Mouse (Mus musculus) heart, embryonic 11.5 days (tissue): ENCODE measurements around the gene Kcna7. TPM values are rescaled to one million over a fixed set of nuclear protein-coding genes. Genes with fewer than 3 reads are reported as not detected.

Experiments
- ATAC-seq: fragments of 200-750 bp; cut with Nextera tagmentation; replicated peaks from 2 replicates; pipeline ENCODE4 v1.8.0; 2017; ENCODE audit warnings: moderate library complexity; ENCODE audit not compliant: insufficient number of reproducible peaks, low FRiP score, low TSS enrichment
- H3K27ac ChIP-seq: fragments of 300-500 bp; sonication (generic); 2 replicates; pipeline ENCODE4 v1.5.1; 2014; ENCODE audit warnings: mild to moderate bottlenecking, low read depth, low read length
- H3K27me3 ChIP-seq: fragments of 300-500 bp; sonication (generic); 2 replicates; pipeline ENCODE4 v1.6.1; 2014; ENCODE audit warnings: mild to moderate bottlenecking, low read length, mixed read lengths; ENCODE audit not compliant: control insufficient read depth, insufficient read depth
- H3K36me3 ChIP-seq: fragments of 300-500 bp; sonication (generic); 2 replicates; pipeline ENCODE4 v1.6.1; 2014; ENCODE audit warnings: mild to moderate bottlenecking, low read length, moderate library complexity, mixed read lengths; ENCODE audit not compliant: control insufficient read depth, insufficient read depth
- H3K4me1 ChIP-seq: fragments of 300-500 bp; sonication (generic); 2 replicates; pipeline ENCODE4 v1.6.1; 2014; ENCODE audit warnings: low read length; ENCODE audit not compliant: control insufficient read depth, insufficient read depth
- H3K4me2 ChIP-seq: fragments of 300-500 bp; sonication (generic); 2 replicates; pipeline ENCODE4 v1.6.1; 2014; ENCODE audit warnings: mild to moderate bottlenecking, moderate library complexity
- H3K4me3 ChIP-seq: fragments of 300-500 bp; sonication (generic); 2 replicates; pipeline ENCODE4 v1.5.1; 2014; ENCODE audit warnings: low read depth, low read length
- H3K9ac ChIP-seq: fragments of 300-500 bp; sonication (generic); 2 replicates; pipeline ENCODE4 v1.6.1; 2014; ENCODE audit warnings: mild to moderate bottlenecking, low read depth, low read length, moderate library complexity
- H3K9me3 ChIP-seq: fragments of 300-500 bp; sonication (generic); replicated peaks from 2 replicates; pipeline ENCODE4 v1.6.1; 2016; ENCODE audit warnings: low read length; ENCODE audit not compliant: control insufficient read depth
- WGBS: fragments of 180-500 bp; shearing (Covaris S2); extraction: QIAGEN DNeasy Blood & Tissue Kit; methylation state at CpG from one replicate; pipeline ENCODE4 v1.1.7; 2014; ENCODE audit not compliant: insufficient replicate concordance; 5-methylcytosine and 5-hydroxymethylcytosine counted together
- polyA plus RNA-seq: library from polyadenylated mRNA; unstranded; fragments of >200 nt; fragmentation: Nextera tagmentation; extraction: Ambion mirVana; gene quantifications from 2 replicates; pipeline ENCODE4 v1.2.1, GENCODE M21; 2014

Kcna7 gene
- polyA plus RNA-seq, 1 experiment from 2014 or later: 0.37 TPM

DNA sequence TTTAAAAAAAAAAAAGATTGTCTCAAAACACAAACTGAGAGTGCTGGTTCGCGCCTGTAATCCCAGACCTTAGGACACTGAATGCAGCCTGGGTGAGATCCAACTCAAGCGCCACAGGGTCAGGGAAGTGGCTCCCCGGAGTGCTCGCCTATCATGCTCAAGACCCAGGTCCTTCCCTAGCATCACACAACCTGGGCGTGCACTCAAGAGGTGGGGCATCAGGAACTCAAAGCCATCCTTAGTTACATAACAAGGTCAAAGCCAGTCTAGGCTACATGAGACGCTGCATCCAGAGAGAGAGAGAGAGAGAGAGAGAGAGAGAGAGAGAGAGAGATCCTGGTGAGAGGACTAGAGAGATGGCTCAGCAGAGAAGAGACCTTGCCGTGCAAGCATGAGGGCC, 21.1 kb downstream of the Kcna7 start:
- Histone ChIP-seq H3K9me3 (no peaks in the 10 kb centered on the region), H3K4me2 (no peak overlapping the region), H3K4me3 (no peak overlapping the region), H3K9ac (no peak overlapping the region), H3K4me1 (no peaks in the 10 kb centered on the region), H3K36me3 (peaks cover 42% of the 10 kb centered on the region), H3K27ac (no peak overlapping the region), H3K27me3 (no peaks in the 10 kb centered on the region)
- ATAC-seq: no peak
- WGBS: 90% methylated on average over 8 of the region's 8 CpGs

DNA sequence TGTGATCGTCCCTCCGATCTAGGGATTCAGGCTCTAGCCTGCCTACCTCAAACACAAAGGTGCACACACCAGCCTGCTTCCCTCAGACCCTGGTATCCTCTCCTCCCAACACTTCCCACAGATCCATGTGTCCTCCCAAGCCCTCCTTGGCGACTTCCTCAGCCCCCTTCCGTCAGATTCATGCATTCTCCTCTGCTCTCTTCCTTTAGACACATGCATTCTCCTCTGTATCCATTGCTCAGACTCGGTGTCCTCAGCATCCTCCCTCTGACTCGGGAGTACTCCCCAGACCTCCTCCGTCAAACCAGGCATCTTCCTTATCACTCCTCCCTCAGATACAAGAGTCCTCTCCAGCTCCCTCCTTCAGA, 28.4 kb downstream of the Kcna7 start:
- peak overlapping the region; percentile 91; the same call in 1 of the 2 replicates for H3K27ac ChIP-seq
- no peaks in the 10 kb centered on the region for H3K9me3 ChIP-seq
- peak overlapping the region; percentile 86 for H3K4me3 ChIP-seq
- no peak for ATAC-seq
- H3K27me3 ChIP-seq: no peaks in the 10 kb centered on the region
- WGBS: 2% methylated on average over 7 of the region's 7 CpGs
- peak overlapping the region; percentile 87 for H3K9ac ChIP-seq
- H3K4me1 ChIP-seq: peaks cover 38% of the 10 kb centered on the region
- peaks cover 10% of the 10 kb centered on the region; the same call in 1 of the 2 replicates for H3K36me3 ChIP-seq
- peak overlapping the region; percentile 96 for H3K4me2 ChIP-seq

DNA sequence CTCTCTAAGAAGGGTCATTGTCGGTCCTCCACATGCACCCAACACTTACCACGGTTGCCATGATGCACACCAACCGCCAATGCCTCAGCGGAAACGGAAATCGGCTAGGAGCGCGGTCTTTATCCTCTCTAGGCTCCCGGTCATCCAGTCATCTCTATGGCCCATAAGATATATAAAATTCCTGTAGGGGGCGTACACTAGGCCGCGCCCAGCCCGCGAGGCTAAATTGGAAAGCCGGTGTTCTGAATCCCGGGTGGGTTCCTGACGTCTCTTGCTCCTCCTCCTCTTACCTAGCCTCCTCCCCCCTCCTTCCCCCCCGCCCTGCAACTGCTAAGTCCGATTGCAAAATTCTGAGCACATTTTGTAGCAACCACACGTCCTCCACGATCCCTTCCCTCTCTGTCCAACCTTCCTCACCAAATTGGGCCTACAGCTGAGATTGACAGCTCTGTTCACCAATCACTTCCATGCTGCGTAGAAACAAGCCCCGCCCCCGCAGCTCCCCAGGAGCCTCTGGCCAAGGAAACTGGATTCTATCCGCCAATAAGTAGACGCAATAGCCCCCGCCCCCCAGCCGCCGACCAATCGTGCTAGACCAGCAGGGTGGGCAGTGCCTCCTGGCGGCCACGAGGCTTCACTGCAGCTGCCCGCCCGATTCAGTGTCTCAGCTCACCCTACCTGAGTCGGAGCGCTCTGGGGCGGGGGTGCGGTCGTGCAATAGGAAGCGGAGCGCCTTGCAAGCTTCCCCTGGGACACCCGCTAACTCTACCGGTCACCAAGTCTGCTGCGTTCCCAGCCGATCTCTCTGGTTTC, 29.0 kb downstream of the Kcna7 start, which contains the start of gene Gys1:
TSS of gene Gys1 (plus strand) at position 642 of the 813 bp plus-strand sequence.
- H3K4me2 ChIP-seq: peak within 1 kb of the TSS; percentile 96
- peaks cover 6% of the 10 kb centered on the region; the same call in 1 of the 2 replicates for H3K36me3 ChIP-seq
- ATAC-seq: peak; percentile 93
- H3K27me3 ChIP-seq: no peaks in the 10 kb centered on the region
- H3K9me3 ChIP-seq: no peaks in the 10 kb centered on the region
- H3K9ac ChIP-seq: peak within 1 kb of the TSS; percentile 95
- H3K27ac ChIP-seq: peak within 1 kb of the TSS; percentile 91
- H3K4me1 ChIP-seq: peaks cover 38% of the 10 kb centered on the region
- 1% methylated on average over 45 of the region's 45 CpGs for WGBS
- peak within 1 kb of the TSS; percentile 86 for H3K4me3 ChIP-seq

GRCm38 (mm10) chr7:45435038-45435437, 29.6 kb downstream of the Kcna7 start:
- ATAC-seq: no peak
- Histone ChIP-seq H3K4me1 (peaks cover 38% of the 10 kb centered on the region), H3K27me3 (no peaks in the 10 kb centered on the region), H3K9ac (peak overlapping the region; percentile 95), H3K4me2 (peak overlapping the region; percentile 96), H3K4me3 (peak overlapping the region; percentile 86), H3K27ac (peak overlapping the region; percentile 84), H3K9me3 (no peaks in the 10 kb centered on the region), H3K36me3 (peaks cover 2% of the 10 kb centered on the region; the same call in 1 of the 2 replicates)
- WGBS: 2% methylated on average over 16 of the region's 16 CpGs

- H3K27me3 ChIP-seq: no peaks in the 10 kb centered on the region
- no peaks in the 10 kb centered on the region for H3K9me3 ChIP-seq
- H3K4me3 ChIP-seq: peak overlapping the region; percentile 86
- peaks cover 7% of the 10 kb centered on the region for H3K36me3 ChIP-seq
- peak overlapping the region; percentile 96 for H3K4me2 ChIP-seq
- 81% methylated on average over 5 of the region's 5 CpGs for WGBS
- peaks cover 38% of the 10 kb centered on the region for H3K4me1 ChIP-seq
- no peak overlapping the region for H3K27ac ChIP-seq
- no peak overlapping the region for H3K9ac ChIP-seq
- ATAC-seq: no peak
Observed at GRCm38 (mm10) chr7:45436444-45436843, 31.0 kb downstream of the Kcna7 start.

DNA sequence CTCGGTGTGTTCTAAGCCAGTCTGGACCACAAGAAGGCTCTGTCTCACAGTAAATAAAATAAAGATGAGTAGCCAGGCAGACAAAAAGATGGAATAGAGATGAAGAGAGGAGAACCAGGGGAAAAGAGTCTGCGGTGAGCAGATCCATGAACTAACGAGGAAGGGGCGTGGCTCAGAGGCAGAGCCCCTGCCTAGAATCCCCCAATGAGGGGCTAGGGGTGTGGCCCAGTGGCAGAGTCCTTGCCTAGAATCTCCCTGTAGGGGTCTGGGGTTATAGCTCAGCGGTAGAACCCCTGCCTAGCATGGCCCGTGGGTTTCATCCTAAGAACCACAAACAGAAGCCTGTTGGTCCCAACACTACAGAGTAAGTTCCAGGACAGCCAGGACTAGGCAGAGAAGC, 31.6 kb downstream of the Kcna7 start:
- Histone ChIP-seq H3K9ac (no peak overlapping the region), H3K4me1 (peaks cover 38% of the 10 kb centered on the region), H3K27ac (no peak overlapping the region), H3K9me3 (no peaks in the 10 kb centered on the region), H3K27me3 (no peaks in the 10 kb centered on the region), H3K36me3 (peaks cover 11% of the 10 kb centered on the region), H3K4me3 (no peak overlapping the region; the same call in 1 of the 2 replicates), H3K4me2 (peak overlapping the region; percentile 96)
- WGBS: 20% methylated on average over 6 of the region's 6 CpGs
- no peak for ATAC-seq

GRCm38 (mm10) chr7:45437521-45438276, 32.2 kb downstream of the Kcna7 start, which contains the start of gene Ruvbl2:
Ruvbl2 (minus strand) TSS chr7:45438096.
- peak within 1 kb of the TSS; percentile 96 for H3K4me2 ChIP-seq
- H3K4me1 ChIP-seq: peaks cover 38% of the 10 kb centered on the region
- ATAC-seq: no peak
- no peak within 1 kb of the TSS; the same call in 1 of the 2 replicates for H3K4me3 ChIP-seq
- WGBS: 17% methylated on average over 19 of the region's 19 CpGs
- H3K27me3 ChIP-seq: no peaks in the 10 kb centered on the region
- H3K36me3 ChIP-seq: peaks cover 13% of the 10 kb centered on the region
- no peaks in the 10 kb centered on the region for H3K9me3 ChIP-seq
- H3K9ac ChIP-seq: peak within 1 kb of the TSS; percentile 46
- no peak within 1 kb of the TSS for H3K27ac ChIP-seq

GRCm38 (mm10) chr7:45443526-45444420, 38.3 kb downstream of the Kcna7 start:
- Histone ChIP-seq H3K9me3 (no peaks in the 10 kb centered on the region), H3K27me3 (no peaks in the 10 kb centered on the region), H3K4me2 (no peak overlapping the region), H3K4me1 (peaks cover 5% of the 10 kb centered on the region; the same call in 1 of the 2 replicates), H3K4me3 (no peak overlapping the region), H3K27ac (no peak overlapping the region), H3K36me3 (peaks cover 28% of the 10 kb centered on the region), H3K9ac (no peak overlapping the region)
- WGBS: 71% methylated on average over 22 of the region's 22 CpGs
- ATAC-seq: no peak
